Mouse (Mus musculus) heart, postnatal 25 days (tissue): Measurements from ENCODE around the gene Spns2. TPM values are rescaled to one million over a fixed set of nuclear protein-coding genes. Genes with fewer than 3 reads are reported as not detected.

Experiments
- DNase-seq: peaks from one replicate; pipeline ENCODE4 v3.0.0; 2022; ENCODE audit warnings: low spot score
- intact Hi-C: fragments of 180-260 bp; cut with DNase I; formaldehyde crosslinking; loops from one replicate; pipeline ENCODE4 v1.15.1; 2025
- total RNA-seq, 2 experiments: library from RNA; stranded (reverse); gene quantifications; 2 replicates each; pipeline ENCODE4 v1.2.3; 2021

Gene Spns2
- total RNA-seq, 2 experiments from 2014 or later, result 9.2 to 12.9 TPM

DNA sequence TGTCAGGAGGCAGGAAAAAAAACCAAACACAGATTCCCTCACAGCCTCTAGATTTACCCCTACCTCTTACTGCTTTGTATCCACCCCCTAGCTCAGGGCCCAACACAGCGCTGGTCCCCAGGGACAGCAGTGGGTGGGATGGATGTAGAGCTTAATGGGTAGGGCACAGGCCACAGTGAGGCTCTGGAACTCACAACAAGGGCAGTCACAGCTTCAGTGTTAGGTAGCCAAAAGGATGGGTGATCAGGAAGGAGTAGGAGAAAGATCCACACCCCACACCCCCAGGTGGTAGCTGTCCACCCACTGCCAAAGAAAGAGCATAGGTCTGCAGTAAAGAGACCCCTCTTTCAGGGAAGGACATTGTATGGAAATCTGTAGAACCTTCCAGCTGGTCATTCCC lies 12.1 kb downstream of the Spns2 start:
- intact Hi-C loops, result no loop called here
- no peak for DNase-seq

- DNase-seq, result peak; percentile 48
- intact Hi-C loops, result no loop called here
Measured at GRCm38 (mm10) chr11:72477182-72477581, 12.5 kb downstream of the Spns2 start.

GRCm38 (mm10) chr11:72476074-72476625 lies 13.6 kb downstream of the Spns2 start:
- intact Hi-C loops, result no loop called here
- DNase-seq, result no peak

DNA sequence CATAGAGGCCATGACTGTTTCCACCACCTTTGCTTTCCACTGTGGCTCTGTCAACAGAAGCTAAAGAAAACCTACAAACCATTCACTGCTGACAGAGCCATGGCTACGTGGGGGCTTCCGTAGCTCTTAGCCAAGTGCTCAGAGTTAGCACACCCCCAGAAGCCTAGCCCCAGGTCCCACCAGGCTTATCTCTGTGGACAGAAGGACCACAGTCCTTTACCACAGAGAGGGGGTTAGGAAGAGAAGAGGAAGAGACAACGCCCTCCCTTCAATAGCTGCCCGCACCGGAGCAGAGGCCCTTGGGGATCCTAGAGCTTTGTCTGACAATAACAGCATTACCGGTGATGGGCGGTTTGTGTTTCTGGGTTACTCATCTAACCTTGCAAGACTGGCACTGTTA lies 14.3 kb downstream of the Spns2 start:
- no peak for DNase-seq

DNA sequence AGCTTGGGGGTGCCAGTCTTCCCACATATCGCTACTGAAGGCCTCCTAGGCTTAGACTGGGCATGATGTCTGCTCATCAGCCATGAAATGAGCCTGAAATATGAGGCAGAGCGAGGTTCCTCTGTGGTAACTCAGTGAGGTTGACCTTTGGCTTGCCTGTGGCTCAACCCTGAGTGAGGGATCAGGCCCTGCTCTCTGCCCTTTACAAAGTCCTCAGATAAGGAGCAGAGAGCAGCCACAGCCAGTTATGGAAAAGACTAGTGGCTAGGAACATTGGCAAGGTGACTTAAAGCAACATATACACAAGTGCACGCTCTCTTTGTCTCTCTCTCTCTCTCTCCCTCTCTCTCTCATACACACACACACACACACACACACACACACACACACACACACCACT lies 14.8 kb downstream of the Spns2 start:
- no peak for DNase-seq
- intact Hi-C loops, result no loop called here

More for the DNA sequence above, 14.3 kb downstream of the Spns2 start:
- intact Hi-C loops, result no loop called here

GRCm38 (mm10) chr11:72473540-72473939 lies 16.2 kb downstream of the Spns2 start:
- intact Hi-C loops, result no loop called here
- DNase-seq, result no peak

DNA sequence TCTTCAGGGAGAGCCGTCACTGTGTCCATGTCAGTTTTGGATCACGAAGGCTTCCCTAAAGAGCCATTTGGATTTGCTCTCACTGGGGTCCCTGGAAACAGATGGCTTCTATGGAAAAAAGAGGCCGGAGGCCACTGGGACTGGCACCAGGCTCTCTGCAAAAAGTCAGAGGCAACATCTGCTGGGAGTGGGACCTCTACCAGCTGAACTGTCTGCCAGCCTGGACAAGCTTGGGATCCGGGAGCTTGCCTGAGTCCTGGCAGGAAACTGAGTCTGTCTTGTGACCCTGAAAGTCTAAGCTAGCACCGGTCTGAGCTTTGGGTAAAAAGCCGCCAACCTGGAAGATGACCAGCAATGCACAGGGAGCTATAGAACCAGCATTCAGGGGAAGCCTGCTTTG lies 18.3 kb downstream of the Spns2 start:
- intact Hi-C loops, result loop anchor here (2.0 kb wide), 1 partner anchor 15 kb away; no protein-coding TSS in a partner anchor
- no peak for DNase-seq

GRCm38 (mm10) chr11:72470004-72470403 lies 19.7 kb downstream of the Spns2 start:
- no peak for DNase-seq
- intact Hi-C loops, result loop anchor here (2.0 kb wide), 1 partner anchor 17 kb away; no protein-coding TSS in a partner anchor

DNA sequence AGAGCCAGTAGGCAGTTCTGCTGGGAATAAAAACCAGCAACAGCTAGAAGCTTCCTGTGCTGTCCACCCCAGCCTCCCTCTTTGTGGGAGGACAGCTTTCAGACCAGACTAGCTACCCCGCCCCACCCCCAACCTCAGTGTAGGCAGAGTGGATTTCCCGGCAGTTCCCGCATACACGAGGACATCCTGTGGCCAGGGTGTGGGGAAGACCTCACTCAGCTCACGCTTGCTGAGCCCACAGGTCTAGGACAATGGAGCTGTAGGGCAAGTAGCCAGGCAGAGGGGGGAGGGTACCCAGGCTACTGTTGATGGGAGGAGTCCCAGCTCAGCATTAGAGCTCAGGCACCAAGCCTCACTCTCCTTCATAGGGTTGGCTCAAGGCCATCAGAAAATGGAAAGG lies 20.5 kb downstream of the Spns2 start:
- intact Hi-C loops, result loop anchor here (5.0 kb wide), 1 partner anchor 48 kb away; no protein-coding TSS in a partner anchor

DNA sequence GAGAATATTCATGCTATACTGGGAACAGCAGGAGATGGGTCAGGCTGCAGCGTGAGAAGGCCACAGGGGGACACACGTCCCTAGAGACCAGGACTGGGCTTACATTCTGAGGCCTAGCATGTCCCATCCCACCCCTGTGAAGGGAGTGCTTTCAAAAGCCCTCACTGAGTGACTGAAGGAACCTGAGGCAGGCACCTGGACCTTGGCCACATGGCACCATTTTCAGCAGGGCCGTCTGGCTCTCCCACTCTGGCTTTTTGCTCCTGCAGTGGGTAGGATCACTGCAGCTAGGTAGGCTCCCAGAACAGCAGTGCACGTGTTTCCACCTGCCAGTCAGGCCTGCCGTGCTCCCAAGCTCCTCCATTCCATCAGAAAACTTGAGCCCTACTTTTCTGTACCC lies 21.2 kb downstream of the Spns2 start:
- intact Hi-C loops, result loop anchor here (5.0 kb wide), 1 partner anchor 49 kb away; no protein-coding TSS in a partner anchor
- DNase-seq, result no peak

More for the DNA sequence above, 20.5 kb downstream of the Spns2 start:
- peak; percentile 78 for DNase-seq

GRCm38 (mm10) chr11:72466694-72467507 lies 22.8 kb downstream of the Spns2 start:
- DNase-seq, result no peak
- intact Hi-C loops, result loop anchor here (5.0 kb wide), 1 partner anchor 50 kb away; no protein-coding TSS in a partner anchor

GRCm38 (mm10) chr11:72465978-72466693 lies 23.6 kb downstream of the Spns2 start:
- DNase-seq, result no peak
- intact Hi-C loops, result loop anchor here (5.0 kb wide), 1 partner anchor 51 kb away; no protein-coding TSS in a partner anchor

DNA sequence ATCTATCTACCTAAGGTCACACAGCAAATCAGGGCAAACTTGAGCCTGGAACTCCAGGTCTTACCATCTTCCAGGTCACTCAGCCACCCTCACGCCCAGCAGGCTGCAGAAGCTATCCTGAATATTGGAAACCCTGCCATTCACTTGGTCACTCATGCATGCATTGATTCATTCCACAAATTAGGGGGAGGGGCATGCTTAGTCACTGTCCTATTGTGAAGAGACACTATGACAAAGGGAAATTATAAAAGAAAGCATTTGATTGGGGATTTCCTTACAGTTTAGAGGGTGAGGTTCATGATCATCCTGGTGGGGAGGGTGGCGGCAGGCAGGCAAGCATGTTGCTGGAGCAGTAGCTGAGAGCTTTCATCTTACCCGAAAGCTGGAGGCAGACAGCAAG lies 24.9 kb downstream of the Spns2 start:
- intact Hi-C loops, result loop anchor here (5.0 kb wide), 1 partner anchor 52 kb away; no protein-coding TSS in a partner anchor

GRCm38 (mm10) chr11:72461500-72461981 lies 28.2 kb downstream of the Spns2 start:
- intact Hi-C loops, result no loop called here
- DNase-seq, result no peak

More for the DNA sequence above, 24.9 kb downstream of the Spns2 start:
- no peak for DNase-seq

DNA sequence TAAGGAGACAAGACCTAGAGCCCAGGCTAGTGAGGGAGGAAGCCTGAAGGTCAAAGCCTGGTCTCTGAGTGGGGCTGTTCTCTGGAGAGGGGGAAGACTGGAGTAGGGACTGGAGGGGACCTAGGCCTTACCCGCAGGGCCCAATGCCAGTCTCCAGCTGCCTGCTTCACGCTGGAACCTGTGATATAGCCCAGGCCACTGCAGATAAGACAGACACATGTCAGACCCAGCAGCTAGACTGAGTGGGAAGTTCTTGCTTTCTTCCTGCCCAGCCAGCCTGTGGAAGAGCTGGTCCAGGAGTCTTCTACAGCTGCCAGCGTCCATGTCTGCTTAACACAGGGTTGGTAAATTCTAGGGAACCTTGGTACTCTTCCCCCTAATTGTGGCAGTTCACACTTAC lies 31.2 kb downstream of the Spns2 start:
- intact Hi-C loops, result loop anchor here (2.0 kb wide), 1 partner anchor 30 kb away; the partner anchor contains the start of gene Spns2
- no peak for DNase-seq

DNA sequence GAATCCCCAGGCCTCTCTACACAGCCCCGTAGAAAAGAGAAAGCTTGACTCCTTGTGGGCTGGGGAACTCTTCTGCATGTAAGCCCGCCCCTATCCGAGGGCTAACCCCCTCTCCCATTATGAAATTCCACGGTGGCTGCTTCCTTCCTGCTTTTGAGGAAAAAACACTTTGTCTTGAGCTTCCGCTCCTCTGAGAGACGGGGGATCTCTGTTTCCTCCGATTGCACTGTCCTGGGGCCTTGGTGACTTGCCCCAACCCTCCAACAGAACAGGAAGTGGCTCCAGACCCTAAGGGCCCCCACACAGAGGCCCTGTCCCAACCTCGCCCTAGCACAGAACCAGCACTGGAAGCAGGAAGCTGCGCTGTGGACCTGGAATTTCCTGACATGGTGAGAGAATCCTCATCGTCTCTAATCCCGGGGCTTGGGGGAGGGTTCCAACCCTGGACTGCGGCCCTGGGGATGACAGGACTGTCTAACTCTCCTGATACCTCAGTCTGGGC lies 31.7 kb downstream of the Spns2 start:
- DNase-seq, result peak; percentile 65
- intact Hi-C loops, result loop anchor here (2.0 kb wide), 1 partner anchor 31 kb away; the partner anchor contains the start of gene Spns2

GRCm38 (mm10) chr11:72455694-72456093 lies 34.0 kb downstream of the Spns2 start:
- no peak for DNase-seq
- intact Hi-C loops, result no loop called here

DNA sequence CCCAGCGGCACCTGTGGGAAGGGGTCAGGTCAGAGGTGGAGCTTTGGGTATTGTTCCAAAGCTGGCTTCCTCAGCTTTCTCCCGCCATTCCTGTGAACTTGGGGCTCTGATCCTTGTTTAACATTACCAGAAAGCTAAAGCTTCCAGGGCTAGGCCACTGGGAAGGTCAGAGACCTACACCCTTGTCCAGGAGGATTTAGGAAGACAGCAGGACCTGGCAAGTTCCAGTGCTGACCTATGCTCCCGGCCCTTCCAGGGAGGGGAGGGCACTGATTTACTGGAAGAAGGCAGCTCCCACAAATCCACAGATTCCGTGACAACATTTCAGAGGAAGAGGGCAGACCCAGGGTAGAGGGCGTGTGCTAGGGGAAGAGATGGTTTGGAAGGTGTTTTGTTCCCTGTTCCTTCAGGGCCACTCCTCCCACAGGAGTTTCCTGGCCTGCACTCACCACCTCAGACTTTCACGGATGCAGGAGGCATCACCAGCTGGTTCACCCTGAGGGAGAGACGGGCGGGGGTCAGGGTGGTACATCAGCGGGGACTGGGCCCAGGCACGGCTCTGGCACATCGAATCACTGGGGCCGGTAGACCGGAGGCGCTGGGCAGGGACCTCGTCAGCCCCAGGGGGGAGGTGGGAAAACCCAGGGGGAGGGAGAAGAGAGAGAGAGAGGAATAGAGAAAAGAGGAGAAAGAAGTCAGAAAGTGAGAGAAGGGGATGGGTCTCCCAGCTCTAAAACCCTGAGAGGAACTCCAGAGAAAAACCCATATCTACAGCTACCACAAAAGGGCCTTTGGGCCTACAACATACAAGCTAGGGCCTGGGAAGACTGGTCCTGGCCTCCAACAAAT lies 36.4 kb downstream of the Spns2 start:
- intact Hi-C loops, result loop anchor here (2.0 kb wide), 1 partner anchor 33 kb away; no protein-coding TSS in a partner anchor
- no peak for DNase-seq

DNA sequence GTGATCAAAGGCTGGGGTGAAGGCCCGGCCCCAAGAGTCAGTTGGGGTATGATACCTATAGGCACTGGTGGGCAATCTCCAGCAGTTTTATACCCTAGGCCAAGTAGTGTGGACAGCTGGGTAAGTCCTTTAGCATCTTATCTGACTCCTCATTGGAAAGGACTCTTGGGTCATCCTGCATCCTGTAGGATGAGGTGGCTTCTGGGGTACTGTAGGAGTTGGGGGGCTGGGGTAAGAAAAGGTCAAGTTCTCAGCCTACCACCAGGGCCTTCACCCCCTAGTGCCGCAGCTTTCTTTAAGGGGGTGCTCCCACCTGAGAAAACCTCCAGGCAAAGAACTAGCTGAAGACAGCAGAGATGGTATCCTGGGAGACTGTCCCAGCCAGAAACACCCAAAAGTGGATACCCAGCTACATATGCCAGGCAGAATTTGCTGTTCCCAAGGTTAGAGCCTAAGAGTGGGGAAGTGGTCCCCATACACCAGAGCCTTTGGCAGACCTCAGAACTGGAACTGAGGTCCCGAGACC lies 37.5 kb downstream of the Spns2 start:
- DNase-seq, result no peak
- intact Hi-C loops, result loop anchor here (2.0 kb wide), 1 partner anchor 35 kb away; no protein-coding TSS in a partner anchor
